Mouse (Mus musculus) intestine, embryonic 15.5 days (tissue): ENCODE results near the gene Rbm42. TPM values are rescaled to one million over a fixed set of nuclear protein-coding genes. Genes with fewer than 3 reads are reported as not detected.

Experiments used
- ATAC-seq: fragments of 200-750 bp; cut with Nextera tagmentation; 2 replicates; pipeline ENCODE4 v1.8.0; 2017; ENCODE audit warnings: moderate TSS enrichment, moderate library complexity
- H3K27ac ChIP-seq: fragments of 300-500 bp; sonication (generic); 2 replicates; pipeline ENCODE4 v1.5.1; 2015; ENCODE audit warnings: mild to moderate bottlenecking, inconsistent platforms
- H3K27me3 ChIP-seq: fragments of 300-500 bp; sonication (generic); replicated peaks from 2 replicates; pipeline ENCODE4 v1.6.1; 2015; ENCODE audit warnings: inconsistent platforms
- H3K36me3 ChIP-seq: fragments of 300-500 bp; sonication (generic); 2 replicates; pipeline ENCODE4 v1.6.1; 2015; ENCODE audit warnings: inconsistent platforms
- H3K4me1 ChIP-seq: fragments of 300-500 bp; sonication (generic); replicated peaks from 2 replicates; pipeline ENCODE4 v1.6.1; 2015; ENCODE audit warnings: inconsistent platforms
- H3K4me2 ChIP-seq: fragments of 300-500 bp; sonication (generic); replicated peaks from 2 replicates; pipeline ENCODE4 v1.6.1; 2015; ENCODE audit warnings: mild to moderate bottlenecking, inconsistent platforms
- H3K4me3 ChIP-seq: fragments of 300-500 bp; sonication (generic); replicated peaks from 2 replicates; pipeline ENCODE4 v1.5.1; 2015; ENCODE audit warnings: inconsistent platforms
- H3K9ac ChIP-seq: fragments of 300-500 bp; sonication (generic); 2 replicates; pipeline ENCODE4 v1.6.1; 2015; ENCODE audit warnings: inconsistent platforms
- H3K9me3 ChIP-seq: fragments of 300-500 bp; sonication (generic); 2 replicates; pipeline ENCODE4 v1.6.1; 2016; ENCODE audit warnings: inconsistent platforms
- WGBS: fragments of 180-500 bp; shearing (Covaris S2); methylation state at CpG from one replicate; pipeline ENCODE4 v1.1.7; 2015; 5-methylcytosine and 5-hydroxymethylcytosine counted together
- polyA plus RNA-seq: library from polyadenylated mRNA; unstranded; fragments of >200 nt; fragmentation: Nextera tagmentation; extraction: Ambion mirVana; gene quantifications from 2 replicates; pipeline ENCODE4 v1.2.1, GENCODE M21; 2015

Rbm42 gene
- polyA plus RNA-seq, 1 experiment from 2014 or later: 102 TPM

- H3K27ac ChIP-seq: no peak overlapping the region
- H3K9me3 ChIP-seq: no peaks in the 10 kb centered on the region
- peaks cover 15% of the 10 kb centered on the region for H3K36me3 ChIP-seq
- H3K9ac ChIP-seq: no peak overlapping the region
- no peaks in the 10 kb centered on the region for H3K27me3 ChIP-seq
- H3K4me2 ChIP-seq: 0 out of 2 replicates have a peak overlapping the region, but pooled peaks have one; percentile 30
- WGBS: 21% methylated on average over 14 of the region's 14 CpGs
- no peak overlapping the region for H3K4me3 ChIP-seq
- H3K4me1 ChIP-seq: peaks cover 12% of the 10 kb centered on the region
- ATAC-seq: peak; percentile 54
These were observed 36.5 kb downstream of the Rbm42 start for GRCm38 (mm10) chr7:30613529-30614112.

DNA sequence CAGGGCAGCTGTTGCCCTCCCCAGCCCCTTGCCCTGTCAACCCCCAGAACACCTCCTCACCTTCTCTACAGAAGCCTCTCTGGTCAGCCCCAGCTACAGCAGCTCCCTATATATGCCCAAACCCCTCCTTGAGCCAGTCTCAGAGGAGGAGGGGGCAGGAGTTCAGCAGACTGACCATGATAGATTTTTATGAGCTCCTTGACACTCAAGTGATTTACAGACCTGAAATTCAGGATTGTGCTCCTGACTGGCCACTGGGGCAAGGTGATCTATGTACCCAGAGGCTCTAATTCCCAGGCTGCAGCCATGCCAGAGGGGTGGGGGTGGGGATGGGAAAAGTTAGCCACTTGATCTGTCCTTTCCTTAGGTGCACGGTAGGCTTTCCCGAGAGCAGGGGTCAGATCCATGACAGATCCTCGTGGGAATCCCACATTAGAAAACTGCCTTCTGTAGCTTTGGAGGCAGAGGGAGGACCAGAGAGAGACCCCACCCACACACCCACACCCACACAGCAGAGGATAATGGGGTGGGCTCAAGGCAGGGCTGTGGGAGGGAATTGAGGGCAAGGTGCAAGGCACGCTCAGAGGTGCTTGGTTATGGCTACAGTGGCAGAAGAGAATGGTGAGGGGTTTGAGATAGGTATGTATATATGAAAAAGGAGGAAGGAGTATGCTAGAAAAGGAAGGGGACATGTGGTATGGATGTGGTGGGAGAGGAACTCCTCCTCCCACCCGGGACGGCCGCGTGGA lies 37.3 kb downstream of the Rbm42 start, which contains the start of gene Upk1a:
TSS of gene Upk1a (minus strand) at position 194 of the 749 bp plus-strand sequence.
- peaks cover 15% of the 10 kb centered on the region for H3K36me3 ChIP-seq
- peak within 1 kb of the TSS; percentile 30 for H3K4me2 ChIP-seq
- no peaks in the 10 kb centered on the region for H3K27me3 ChIP-seq
- peak within 1 kb of the TSS; percentile 23; the same call in 1 of the 2 replicates for H3K27ac ChIP-seq
- H3K9ac ChIP-seq: no peak within 1 kb of the TSS
- H3K9me3 ChIP-seq: no peaks in the 10 kb centered on the region
- ATAC-seq: peak; percentile 48
- WGBS: 47% methylated on average over 8 of the region's 8 CpGs
- H3K4me1 ChIP-seq: peaks cover 18% of the 10 kb centered on the region
- H3K4me3 ChIP-seq: no peak within 1 kb of the TSS

DNA sequence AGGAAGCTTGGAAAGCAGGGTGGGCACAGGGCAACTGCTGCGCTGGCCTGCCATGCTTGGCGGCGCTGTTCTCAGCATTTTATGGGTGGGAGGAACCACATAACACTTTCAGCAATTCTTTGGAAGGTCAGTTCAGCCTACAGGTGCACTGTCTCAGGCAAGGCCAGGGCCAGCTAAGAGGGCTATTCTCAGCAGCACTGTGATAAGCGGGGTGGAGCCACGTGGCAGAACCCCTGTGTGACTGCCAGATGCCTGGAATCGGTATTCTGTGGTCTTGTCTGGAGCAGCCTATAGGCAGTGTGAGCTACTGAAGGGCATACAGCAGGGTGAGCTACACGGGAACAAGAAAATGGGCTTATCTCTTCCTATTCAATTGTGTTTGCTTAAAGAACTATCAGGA lies 40.1 kb downstream of the Rbm42 start:
- H3K4me3 ChIP-seq: no peak overlapping the region
- H3K9me3 ChIP-seq: no peaks in the 10 kb centered on the region
- ATAC-seq: peak; percentile 44
- no peaks in the 10 kb centered on the region for H3K36me3 ChIP-seq
- H3K9ac ChIP-seq: no peak overlapping the region
- 45% methylated on average over 7 of the region's 7 CpGs for WGBS
- H3K27me3 ChIP-seq: no peaks in the 10 kb centered on the region
- peaks cover 20% of the 10 kb centered on the region for H3K4me1 ChIP-seq
- H3K4me2 ChIP-seq: no peak overlapping the region
- peak overlapping the region; percentile 13; the same call in 1 of the 2 replicates for H3K27ac ChIP-seq

DNA sequence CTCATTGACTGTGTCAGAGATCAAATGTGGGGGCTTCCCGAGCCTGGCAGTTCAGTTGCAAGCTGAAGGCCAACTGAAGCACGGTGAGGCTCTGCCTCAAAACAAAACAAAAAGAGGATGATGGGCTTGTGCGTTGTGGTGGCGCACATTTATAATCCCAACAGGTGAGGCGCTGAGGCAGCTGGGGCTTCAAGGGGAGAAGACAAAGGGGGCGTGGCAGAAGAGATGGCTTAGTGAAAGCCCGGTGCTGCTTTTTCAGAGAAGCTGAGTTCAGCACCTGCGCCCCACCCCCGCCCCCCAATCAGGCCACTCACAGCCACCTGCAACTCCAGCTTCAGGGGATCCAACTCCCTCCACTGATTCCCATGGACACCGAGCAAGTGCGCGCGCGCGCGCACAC lies 41.6 kb downstream of the Rbm42 start:
- no peaks in the 10 kb centered on the region for H3K36me3 ChIP-seq
- no peaks in the 10 kb centered on the region for H3K9me3 ChIP-seq
- ATAC-seq: no peak
- H3K27ac ChIP-seq: no peak overlapping the region
- no peaks in the 10 kb centered on the region for H3K27me3 ChIP-seq
- no peak overlapping the region for H3K4me2 ChIP-seq
- WGBS: 53% methylated on average over 16 of the region's 16 CpGs
- H3K9ac ChIP-seq: no peak overlapping the region
- no peak overlapping the region for H3K4me3 ChIP-seq
- peaks cover 20% of the 10 kb centered on the region for H3K4me1 ChIP-seq

- H3K4me2 ChIP-seq: no peak overlapping the region
- H3K27me3 ChIP-seq: no peaks in the 10 kb centered on the region
- H3K36me3 ChIP-seq: no peaks in the 10 kb centered on the region
- peak; percentile 46 for ATAC-seq
- 25% methylated on average over 8 of the region's 8 CpGs for WGBS
- no peak overlapping the region for H3K27ac ChIP-seq
- H3K9ac ChIP-seq: no peak overlapping the region
- peaks cover 16% of the 10 kb centered on the region for H3K4me1 ChIP-seq
- no peak overlapping the region for H3K4me3 ChIP-seq
- H3K9me3 ChIP-seq: no peaks in the 10 kb centered on the region
These were observed 42.3 kb downstream of the Rbm42 start for GRCm38 (mm10) chr7:30607706-30608309.

DNA sequence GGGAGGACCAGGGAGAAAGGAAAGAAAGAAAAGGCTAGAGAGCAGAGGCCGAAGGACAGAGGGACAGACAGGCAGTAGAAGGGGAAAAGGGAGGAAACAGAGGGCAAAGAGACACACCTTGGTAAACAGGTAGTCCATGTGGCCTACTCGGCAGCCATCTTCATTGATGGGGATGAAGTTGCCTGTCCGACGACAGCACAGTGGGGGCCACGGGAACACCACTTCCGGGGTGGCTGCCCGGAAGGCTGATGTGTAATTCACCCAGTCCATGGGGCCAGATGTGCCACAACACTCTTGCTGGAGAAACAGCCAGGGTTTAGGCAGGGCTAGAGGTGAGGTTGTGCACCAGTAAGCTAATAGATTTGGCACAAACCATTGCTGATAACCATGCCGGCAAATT lies 45.2 kb downstream of the Rbm42 start:
- H3K4me3 ChIP-seq: no peak overlapping the region
- no peaks in the 10 kb centered on the region for H3K9me3 ChIP-seq
- H3K4me1 ChIP-seq: peaks cover 14% of the 10 kb centered on the region; the same call in 1 of the 2 replicates
- 88% methylated on average over 8 of the region's 8 CpGs for WGBS
- H3K27ac ChIP-seq: no peak overlapping the region
- no peaks in the 10 kb centered on the region for H3K27me3 ChIP-seq
- H3K4me2 ChIP-seq: no peak overlapping the region
- ATAC-seq: no peak
- no peaks in the 10 kb centered on the region for H3K36me3 ChIP-seq
- no peak overlapping the region for H3K9ac ChIP-seq

GRCm38 (mm10) chr7:30604424-30604823 lies 45.7 kb downstream of the Rbm42 start:
- ATAC-seq: no peak
- Histone ChIP-seq H3K4me1 (peaks cover 11% of the 10 kb centered on the region), H3K9me3 (no peaks in the 10 kb centered on the region), H3K4me2 (no peak overlapping the region), H3K9ac (no peak overlapping the region), H3K36me3 (no peaks in the 10 kb centered on the region), H3K27ac (no peak overlapping the region), H3K4me3 (no peak overlapping the region), H3K27me3 (no peaks in the 10 kb centered on the region)
- 59% methylated on average over 8 of the region's 8 CpGs for WGBS

DNA sequence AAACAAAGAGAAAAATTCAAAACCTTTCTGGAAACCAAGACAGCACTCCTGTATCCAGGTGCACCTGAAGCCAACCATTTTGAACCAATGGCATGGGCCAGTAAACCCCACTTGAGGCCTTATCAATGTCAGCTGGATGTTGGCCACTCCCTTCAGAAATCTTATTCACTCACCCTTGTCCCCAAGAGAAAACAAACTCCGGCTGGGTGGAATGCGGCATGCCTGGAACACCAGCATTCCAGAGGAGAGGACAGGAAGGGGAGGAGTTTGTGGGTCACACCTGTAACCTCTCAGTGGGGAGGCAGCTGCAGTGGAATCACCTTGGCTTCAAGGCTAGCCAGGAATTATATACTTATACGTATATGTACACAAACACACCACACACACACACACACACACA lies 47.5 kb downstream of the Rbm42 start:
- H3K36me3 ChIP-seq: no peaks in the 10 kb centered on the region
- H3K9me3 ChIP-seq: no peaks in the 10 kb centered on the region
- H3K27ac ChIP-seq: peak overlapping the region; percentile 27; the same call in 1 of the 2 replicates
- peak; percentile 84 for ATAC-seq
- whole genome bisulfite sequencing: 23% methylated on average over 3 of the region's 3 CpGs
- no peak overlapping the region for H3K4me2 ChIP-seq
- no peak overlapping the region for H3K9ac ChIP-seq
- H3K4me1 ChIP-seq: peaks cover 3% of the 10 kb centered on the region; the same call in 1 of the 2 replicates
- H3K4me3 ChIP-seq: no peak overlapping the region
- no peaks in the 10 kb centered on the region for H3K27me3 ChIP-seq

DNA sequence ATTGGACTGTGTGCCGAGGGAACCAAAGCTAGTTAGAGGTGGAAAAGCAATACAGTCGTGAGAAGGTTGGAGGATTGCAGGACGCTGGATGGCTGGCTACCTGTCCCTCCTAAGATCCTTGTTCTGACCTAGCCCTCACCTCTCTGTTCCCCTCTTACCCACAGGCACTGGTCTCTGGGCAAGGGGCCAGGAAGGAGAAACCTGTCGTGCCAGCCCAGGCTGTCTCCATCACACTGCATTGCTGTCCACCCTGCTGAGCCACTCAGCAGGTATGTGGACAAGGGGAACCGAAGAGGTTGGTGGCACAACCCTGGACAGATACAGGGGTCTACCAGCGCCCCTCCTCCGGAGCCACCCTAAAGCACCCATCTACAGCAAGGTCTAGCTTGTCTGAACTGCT lies 49.5 kb downstream of the Rbm42 start:
- H3K9me3 ChIP-seq: no peaks in the 10 kb centered on the region
- H3K36me3 ChIP-seq: no peaks in the 10 kb centered on the region
- H3K27ac ChIP-seq: peak overlapping the region; percentile 22
- H3K9ac ChIP-seq: no peak overlapping the region
- H3K27me3 ChIP-seq: no peaks in the 10 kb centered on the region
- H3K4me1 ChIP-seq: peaks cover 3% of the 10 kb centered on the region; the same call in 1 of the 2 replicates
- H3K4me2 ChIP-seq: no peak overlapping the region
- no peak for ATAC-seq
- 69% methylated on average over 7 of the region's 7 CpGs for WGBS
- no peak overlapping the region for H3K4me3 ChIP-seq

DNA sequence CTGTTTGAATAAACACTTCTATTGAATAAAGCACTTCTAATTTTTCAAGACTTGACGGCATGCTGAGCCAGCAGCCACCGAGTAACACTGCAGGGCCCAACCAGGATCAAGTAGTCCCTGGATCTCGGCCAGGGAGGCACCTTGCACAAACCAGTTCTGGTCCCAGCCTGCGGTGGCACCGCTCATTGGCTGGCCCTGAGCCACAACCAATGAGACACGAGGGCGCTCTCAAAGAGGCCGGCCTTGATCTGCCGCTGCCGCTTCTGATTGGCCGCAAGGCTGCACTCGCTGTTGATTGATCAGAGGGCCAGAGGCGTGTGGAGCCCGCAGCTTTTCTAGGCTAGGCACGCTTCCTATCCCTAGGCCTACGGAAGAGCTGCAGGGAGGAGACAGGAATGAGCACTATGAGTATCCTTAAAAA lies 50.2 kb downstream of the Rbm42 start:
- Histone ChIP-seq H3K9ac (no peak overlapping the region), H3K36me3 (no peaks in the 10 kb centered on the region), H3K27ac (peak overlapping the region; percentile 40), H3K4me1 (peaks cover 3% of the 10 kb centered on the region; the same call in 1 of the 2 replicates), H3K9me3 (no peaks in the 10 kb centered on the region), H3K27me3 (no peaks in the 10 kb centered on the region), H3K4me3 (no peak overlapping the region), H3K4me2 (peak overlapping the region; percentile 30)
- WGBS: 2% methylated on average over 16 of the region's 16 CpGs
- peak; percentile 93 for ATAC-seq

GRCm38 (mm10) chr7:30598786-30599185 lies 51.3 kb downstream of the Rbm42 start, which contains the start of gene Zbtb32:
Zbtb32 (minus strand) TSS chr7:30598909.
- Histone ChIP-seq H3K27ac (0 out of 2 replicates have a peak within 1 kb of the TSS, but pooled peaks have one; percentile 40), H3K27me3 (no peaks in the 10 kb centered on the region), H3K4me1 (peaks cover 7% of the 10 kb centered on the region), H3K4me3 (no peak within 1 kb of the TSS), H3K36me3 (no peaks in the 10 kb centered on the region), H3K9ac (no peak within 1 kb of the TSS), H3K4me2 (peak within 1 kb of the TSS; percentile 30), H3K9me3 (no peaks in the 10 kb centered on the region)
- no peak for ATAC-seq
- WGBS: 93% methylated on average over 12 of the region's 12 CpGs

DNA sequence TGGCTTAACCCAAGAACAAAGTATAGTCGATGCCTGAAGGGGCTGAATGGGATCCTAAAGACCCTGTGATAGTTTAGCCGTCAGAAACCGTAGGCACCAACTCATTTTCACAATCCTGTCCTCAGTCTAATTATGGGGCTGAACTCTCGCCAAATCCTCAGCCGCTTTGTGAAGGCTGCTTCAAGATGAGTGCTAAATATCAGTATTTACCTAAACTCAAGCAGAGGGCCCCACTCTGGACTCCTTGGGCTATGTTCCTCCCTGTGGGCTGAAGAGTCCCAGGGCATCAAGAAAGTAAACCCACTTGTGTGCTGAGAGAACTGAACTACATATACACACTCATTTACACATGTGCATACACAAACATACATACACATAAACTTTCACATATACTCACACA lies 53.3 kb downstream of the Rbm42 start:
- Histone ChIP-seq H3K9me3 (no peaks in the 10 kb centered on the region), H3K4me1 (peaks cover 13% of the 10 kb centered on the region), H3K9ac (no peak overlapping the region), H3K27me3 (no peaks in the 10 kb centered on the region), H3K27ac (no peak overlapping the region), H3K4me2 (no peak overlapping the region), H3K4me3 (no peak overlapping the region), H3K36me3 (no peaks in the 10 kb centered on the region)
- WGBS: 84% methylated on average over 5 of the region's 5 CpGs
- ATAC-seq: no peak
